Comparison of ENCODE assay signal across 22 mouse cellular contexts in genomic region chr11:88796207-88796606, GRCm38 (mm10).
"Had no signal": no experiment of that assay in that cellular context is flagged by ENCODE, and none has a peak within 500 bp of the region (broad histone marks: within the 10 kb centered on the region; RNA-seq: fewer than 3 reads in every experiment).

No protein-coding gene starts in this region.

- ATAC-seq: liver, postnatal 0 days; lung, postnatal 0 days; midbrain, embryonic 16.5 days had no signal

- H3K4me1 ChIP-seq: lung, embryonic 15.5 days; midbrain, embryonic 12.5 days; neural tube, embryonic 13.5 days; neural tube, embryonic 15.5 days had no signal

- H3K9me3 ChIP-seq: lung, embryonic 15.5 days; midbrain, embryonic 10.5 days; neural tube, embryonic 13.5 days; neural tube, embryonic 15.5 days had no signal

- H3K4me3 ChIP-seq: lung, embryonic 15.5 days; midbrain, embryonic 10.5 days; midbrain, embryonic 12.5 days; myocyte; neural tube, embryonic 13.5 days; neural tube, embryonic 15.5 days had no signal

- H3K4me2 ChIP-seq: lung, embryonic 15.5 days; midbrain, embryonic 12.5 days; neural tube, embryonic 13.5 days; neural tube, embryonic 15.5 days had no signal

- H3K27ac ChIP-seq: lung, embryonic 15.5 days; macrophage; midbrain, embryonic 10.5 days; midbrain, embryonic 12.5 days; neural tube, embryonic 13.5 days; neural tube, embryonic 15.5 days had no signal

- DNase-seq: liver, postnatal 0 days; lung, adult 2 months; lung, postnatal 14 days; lung, postnatal 36 days; midbrain, embryonic 14.5 days; retina, postnatal 1 day; right cerebral cortex, adult 18-20 months; right cerebral cortex, postnatal 25 days; right cerebral cortex, postnatal 4 days; spleen, adult 18-20 months; thymus, adult 18-20 months; thymus, postnatal 25 days; thymus, postnatal 4 days had no signal

- H3K9ac ChIP-seq: liver, postnatal 0 days; lung, embryonic 15.5 days; midbrain, embryonic 12.5 days; neural tube, embryonic 13.5 days; neural tube, embryonic 15.5 days had no signal

- H3K36me3 ChIP-seq: lung, embryonic 15.5 days; midbrain, embryonic 10.5 days; midbrain, embryonic 12.5 days; neural tube, embryonic 13.5 days; neural tube, embryonic 15.5 days had no signal

- H3K27me3 ChIP-seq: lung, embryonic 15.5 days; midbrain, embryonic 12.5 days; neural tube, embryonic 13.5 days; neural tube, embryonic 15.5 days had no signal
